Mouse (Mus musculus): ENCODE results near the gene Fabp1. TPM values are rescaled to one million over a fixed set of nuclear protein-coding genes. Genes with fewer than 3 reads are reported as not detected.

The Fabp1 gene
- polyA plus RNA-seq, 3 experiments from 2014 or later = not detected

- no peak for ATAC-seq
Observed at GRCm38 (mm10) chr6:71212471-71212870, 12.8 kb downstream of the Fabp1 start.

GRCm38 (mm10) chr6:71221501-71221900 lies 21.9 kb downstream of the Fabp1 start:
- ATAC-seq = no peak

- no peak for ATAC-seq
Observed at GRCm38 (mm10) chr6:71224184-71224943, 24.7 kb downstream of the Fabp1 start.

DNA sequence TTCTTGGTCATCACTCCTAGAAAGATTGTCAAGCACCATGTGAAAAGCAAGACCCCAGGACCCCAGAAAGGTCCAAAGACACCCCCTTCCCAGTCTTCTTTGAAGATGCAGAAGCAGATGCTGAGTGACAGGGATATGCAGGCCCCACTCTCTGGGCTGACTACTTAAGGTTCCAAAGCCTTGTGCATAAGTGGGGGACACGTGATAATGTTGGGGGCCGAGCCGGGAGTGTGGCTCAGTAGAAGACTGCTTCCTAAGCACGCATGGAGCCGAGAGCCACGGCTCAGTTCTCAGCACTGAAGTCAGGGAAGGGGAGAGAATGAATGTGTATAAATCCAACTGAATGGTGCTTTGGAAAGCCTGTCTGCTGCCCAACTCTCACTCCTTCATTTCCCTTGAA lies 26.9 kb downstream of the Fabp1 start:
- ATAC-seq = no peak

DNA sequence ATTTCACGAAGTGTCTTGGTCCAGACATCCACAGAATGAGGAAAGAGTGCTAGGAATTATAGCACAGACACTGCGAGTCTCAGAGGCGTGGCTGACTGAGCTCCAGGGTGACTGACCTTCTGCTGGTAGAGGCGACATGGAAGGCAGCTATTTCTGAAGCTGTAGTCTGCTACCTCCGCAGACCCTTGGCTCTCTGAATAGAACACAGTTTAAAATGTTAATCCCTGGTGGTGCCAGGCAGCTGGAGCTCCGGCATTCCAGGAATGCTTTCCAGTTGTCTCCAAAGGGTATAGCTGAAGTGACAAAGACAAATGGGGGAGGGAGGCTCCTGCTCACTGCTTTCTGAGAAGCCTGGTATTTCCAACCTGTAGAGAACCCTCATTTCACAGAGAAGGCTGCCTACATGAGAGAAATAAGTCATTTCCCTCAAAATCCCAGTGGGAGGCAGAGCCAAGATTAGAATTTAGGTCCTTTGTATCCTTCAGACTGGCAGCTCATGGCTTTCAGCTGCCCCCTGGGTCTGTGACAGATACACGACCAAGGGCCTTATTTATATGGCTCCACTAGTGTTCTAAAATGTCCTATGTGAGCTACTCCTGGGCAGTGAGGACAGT lies 27.6 kb downstream of the Fabp1 start:
- no peak for ATAC-seq

GRCm38 (mm10) chr6:71235121-71235520 lies 35.5 kb downstream of the Fabp1 start:
- no peak for ATAC-seq

DNA sequence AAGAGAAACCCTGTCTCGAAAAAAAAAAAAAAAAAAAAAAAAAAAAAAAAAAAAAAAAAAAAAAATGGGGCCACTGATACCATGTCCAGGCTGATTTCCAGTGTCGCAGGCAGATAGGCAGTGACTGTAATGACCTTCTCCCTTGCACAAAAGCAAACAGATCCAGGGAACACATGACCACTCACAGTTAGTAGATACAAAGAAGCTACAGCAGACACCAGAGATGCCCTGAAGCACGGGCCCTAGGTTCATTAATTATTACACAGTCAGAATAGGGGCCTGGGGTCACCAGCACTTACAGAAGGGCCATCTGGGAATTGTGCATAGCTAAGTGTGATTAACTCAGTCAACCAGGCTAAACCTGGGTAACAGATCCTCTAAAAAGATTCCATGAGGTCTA lies 36.3 kb downstream of the Fabp1 start:
- ATAC-seq = no peak

DNA sequence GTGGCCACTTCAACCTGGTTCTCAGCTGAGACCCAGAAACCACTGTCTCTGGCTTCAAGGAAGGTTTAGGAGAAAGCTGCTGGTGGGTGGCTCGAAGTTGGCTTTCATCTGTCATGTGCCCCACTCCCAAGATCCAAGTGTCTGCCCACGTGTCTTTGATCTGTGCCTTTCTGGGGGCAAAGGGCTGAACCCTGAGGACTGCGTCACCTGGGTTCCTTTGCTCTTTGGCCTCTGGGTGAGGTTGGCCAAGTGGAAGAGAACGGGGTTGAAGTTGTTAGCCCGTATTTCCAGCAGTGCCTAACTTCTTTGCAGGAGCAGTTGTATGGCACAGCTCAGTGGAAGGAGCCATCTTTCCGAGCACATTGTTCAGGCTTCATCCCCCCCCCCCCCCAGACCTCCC lies 36.9 kb downstream of the Fabp1 start:
- no peak for ATAC-seq

GRCm38 (mm10) chr6:71237031-71237431 lies 37.4 kb downstream of the Fabp1 start:
- no peak for ATAC-seq

GRCm38 (mm10) chr6:71239069-71239750 lies 39.6 kb downstream of the Fabp1 start:
- ATAC-seq = no peak

DNA sequence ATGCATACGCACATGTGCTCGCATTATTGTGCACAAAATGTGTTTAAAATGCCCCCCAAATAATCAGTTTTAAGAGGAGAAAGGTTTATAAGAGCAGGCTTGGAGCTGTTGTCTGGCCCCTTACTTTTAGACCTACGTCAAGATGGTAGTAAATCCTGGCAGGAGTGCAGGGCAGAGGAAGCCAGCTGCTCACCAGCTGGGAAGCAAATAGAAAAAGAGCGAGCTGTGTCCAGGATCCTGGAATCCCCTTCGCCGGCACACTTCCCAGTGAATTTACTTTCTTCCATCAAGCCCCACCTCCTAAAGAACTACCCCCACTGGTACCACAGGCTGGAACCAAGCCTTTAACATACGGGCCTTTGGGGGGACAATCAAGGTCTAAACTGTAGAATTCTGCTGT lies 41.2 kb downstream of the Fabp1 start:
- ATAC-seq = no peak

DNA sequence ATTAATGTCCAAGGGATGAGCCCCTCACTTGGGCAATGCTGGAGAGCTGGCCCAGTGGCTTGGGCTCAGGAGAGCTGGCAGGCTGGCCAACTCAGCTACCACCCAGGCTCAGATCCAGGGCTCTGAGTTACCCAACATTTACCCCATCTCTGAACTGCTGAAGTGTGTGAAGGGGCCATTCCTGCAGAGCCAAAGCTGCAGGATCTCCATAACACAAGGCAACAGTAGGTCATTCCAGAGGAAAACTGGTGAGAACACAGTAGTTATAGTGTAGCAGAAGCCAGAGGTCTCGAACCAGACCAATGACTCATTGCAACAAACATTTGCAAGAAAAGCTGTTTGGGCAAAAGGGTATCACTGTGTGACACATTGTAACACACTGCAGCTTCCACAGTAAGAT lies 43.2 kb downstream of the Fabp1 start:
- no peak for ATAC-seq

DNA sequence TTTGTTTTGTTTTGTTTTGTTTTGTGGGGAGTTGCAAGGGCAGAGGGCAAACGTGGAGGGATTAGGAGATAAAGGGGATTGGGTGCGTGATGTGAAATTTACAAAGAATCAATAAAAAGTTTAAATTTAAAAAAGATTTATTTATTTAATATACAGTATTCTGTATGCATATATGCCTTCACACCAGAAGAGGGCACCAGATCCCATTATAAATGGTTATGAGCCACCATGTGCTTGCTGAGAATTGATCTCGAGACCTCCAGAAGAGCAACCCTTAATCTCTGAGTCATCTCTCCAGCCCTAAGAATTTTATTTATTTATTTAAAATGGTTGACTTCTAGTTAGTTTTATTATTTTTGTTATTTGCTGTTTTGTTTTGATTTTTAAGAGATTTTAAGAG lies 43.6 kb downstream of the Fabp1 start:
- ATAC-seq = no peak

GRCm38 (mm10) chr6:71248420-71248819 lies 48.8 kb downstream of the Fabp1 start:
- ATAC-seq = no peak

DNA sequence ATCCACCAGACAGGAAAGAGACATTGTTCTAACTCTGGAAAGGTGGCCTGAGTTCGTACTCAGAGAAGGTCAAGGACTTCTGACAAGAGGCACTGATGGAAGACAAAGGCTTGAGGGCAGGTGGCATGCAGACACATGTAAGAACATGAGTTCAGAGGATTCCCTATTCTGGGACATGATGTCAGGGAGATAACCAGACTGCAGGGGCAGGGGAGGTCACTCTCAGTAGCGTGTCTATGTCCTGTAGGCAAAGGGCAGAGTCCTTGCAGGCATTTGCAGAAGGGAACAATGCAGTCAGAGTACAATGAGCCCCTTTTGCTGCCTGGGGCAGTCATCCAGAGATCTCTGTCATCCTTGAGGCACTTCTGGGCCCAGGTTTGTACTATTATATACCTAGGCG lies 50.0 kb downstream of the Fabp1 start:
- ATAC-seq = no peak

DNA sequence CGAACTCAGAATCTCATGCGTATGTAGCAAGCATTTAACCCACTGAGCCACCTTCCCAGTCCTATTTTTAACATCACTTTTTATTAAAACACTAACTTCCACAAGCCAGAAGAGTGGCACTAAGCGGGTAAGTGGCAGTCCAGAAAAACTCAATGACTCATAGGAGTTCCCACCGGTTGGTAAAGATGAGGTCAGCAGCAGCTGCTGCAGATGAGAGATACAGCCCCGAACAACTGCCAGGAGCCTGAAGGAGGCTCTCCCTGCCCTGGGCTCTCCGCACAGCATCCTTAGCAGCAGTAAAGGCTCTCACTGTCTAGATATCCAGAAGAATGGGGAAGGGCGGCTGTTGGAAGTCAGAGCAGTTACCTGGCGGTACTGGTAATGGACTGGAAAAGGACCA lies 51.3 kb downstream of the Fabp1 start:
- ATAC-seq = no peak

GRCm38 (mm10) chr6:71254456-71254855 lies 54.8 kb downstream of the Fabp1 start:
- ATAC-seq = no peak

Other genes starting within 250 kb of the Fabp1 start
- gene Foxi3, start 243.3 kb upstream of the Fabp1 start, polyA plus RNA-seq (2017; shearing (Covaris generic)) = not detected
- gene Thnsl2, start 55.4 kb upstream of the Fabp1 start, polyA plus RNA-seq (2017; shearing (Covaris generic)) = 1 to 10 TPM in 2 of 3 experiments, under 1 TPM in 1; 0.97 to 2.7 (median 2.1) TPM
- gene Krcc1, start 71.8 kb downstream of the Fabp1 start, polyA plus RNA-seq (2017; shearing (Covaris generic)) = 10 to 100 TPM; 93.2 to 96.1 (median 94.8) TPM
- gene Smyd1, start 122.4 kb downstream of the Fabp1 start, polyA plus RNA-seq (2017; shearing (Covaris generic)) = under 1 TPM in 1 of 3 experiments, not detected in 2; 0.20 TPM
- 10 to 100 TPM; 14.4 to 15.4 (median 15.0) TPM for gene Cd8b1, start 123.0 kb downstream of the Fabp1 start, polyA plus RNA-seq (2017; shearing (Covaris generic))
- gene Cd8a, start 173.6 kb downstream of the Fabp1 start, polyA plus RNA-seq (2017; shearing (Covaris generic)) = 1 to 10 TPM in 2 of 3 experiments, under 1 TPM in 1; 0.73 to 3.4 (median 1.2) TPM
- 10 to 100 TPM; 12.3 to 17.7 (median 13.4) TPM for gene Rmnd5a, start 240.8 kb downstream of the Fabp1 start, polyA plus RNA-seq (2017; shearing (Covaris generic))

Data from inflammation-experienced regulatory T-cells, adult 6 months (primary cell).